Mouse (Mus musculus): ENCODE measurements around the gene Ifi203.

GRCm38 (mm10) chr1:173911808-173912464, 30.5 kb downstream of the Ifi203 start:
- TF ChIP-seq POLR2A (IDR thresholded peaks at IDR 0.05; ENCODE audit: low read depth, low read length): no peak
- TF ChIP-seq CTCF (conservative IDR thresholded peaks at IDR 0.05; ENCODE audit: insufficient read depth, insufficient read length, low read depth, low read length): no peak

Measured in kidney, adult 2 months (tissue).